Mouse (Mus musculus): ENCODE measurements around the gene Usp8.

The Usp8 gene

DNA sequence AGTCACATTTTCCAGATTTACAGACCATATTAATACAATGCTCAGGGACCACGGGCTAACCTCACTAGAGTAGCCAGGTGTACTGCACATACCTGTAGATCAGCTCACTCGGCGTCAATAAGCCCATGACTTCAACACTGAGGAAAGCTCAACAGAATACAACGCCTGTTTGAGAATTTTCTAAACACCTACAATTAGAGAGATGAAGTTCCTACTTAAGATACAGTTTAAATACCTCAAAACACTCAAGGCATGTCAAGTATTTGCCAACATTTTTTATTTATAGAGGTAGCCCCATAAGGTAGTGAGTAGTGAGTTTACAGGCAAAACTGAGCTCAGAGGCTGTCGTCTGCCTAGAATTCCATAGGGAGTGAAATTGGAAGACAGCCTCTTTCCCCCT is 36.3 kb downstream of the Usp8 start:
- DNase-seq, result no peak

DNA sequence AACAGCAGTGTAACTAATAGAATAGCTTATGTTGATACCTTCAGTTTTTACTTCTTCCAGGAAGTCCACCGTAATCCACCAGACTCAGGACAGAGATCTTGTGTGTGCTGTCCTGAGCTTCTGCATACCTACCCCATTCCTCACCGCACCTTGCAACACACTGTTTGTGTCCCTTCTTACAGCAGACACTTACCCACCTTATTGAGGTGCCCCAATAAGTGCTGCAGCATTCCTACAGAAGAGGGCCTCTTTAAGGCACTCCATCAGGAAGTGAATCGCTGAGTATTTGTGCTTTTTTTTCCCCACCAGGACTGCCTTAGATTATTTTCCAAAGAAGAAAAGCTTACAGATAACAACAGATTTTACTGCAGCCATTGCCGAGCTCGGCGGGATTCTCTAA is 48.5 kb downstream of the Usp8 start:
- no peak for DNase-seq

DNA sequence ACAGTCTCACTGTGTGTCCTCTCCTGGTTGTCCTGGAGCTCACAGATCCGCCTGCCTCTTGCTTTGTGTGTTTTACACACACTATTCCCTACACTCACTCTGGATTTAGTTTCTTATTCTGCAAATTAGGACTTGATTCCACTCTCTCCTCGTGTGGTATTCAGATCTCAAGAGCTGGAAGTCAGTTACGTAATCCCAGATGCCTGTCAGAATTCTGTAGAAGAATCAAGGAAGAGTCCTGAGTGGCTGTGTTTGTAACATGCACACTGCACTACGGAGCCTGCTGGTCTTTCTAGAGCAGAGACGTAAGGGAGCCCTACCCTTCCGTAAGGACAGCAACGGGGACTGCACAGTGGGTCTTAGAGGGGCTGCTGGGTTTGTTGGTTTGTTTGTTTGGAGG is 52.2 kb downstream of the Usp8 start:
- no peak for DNase-seq

DNA sequence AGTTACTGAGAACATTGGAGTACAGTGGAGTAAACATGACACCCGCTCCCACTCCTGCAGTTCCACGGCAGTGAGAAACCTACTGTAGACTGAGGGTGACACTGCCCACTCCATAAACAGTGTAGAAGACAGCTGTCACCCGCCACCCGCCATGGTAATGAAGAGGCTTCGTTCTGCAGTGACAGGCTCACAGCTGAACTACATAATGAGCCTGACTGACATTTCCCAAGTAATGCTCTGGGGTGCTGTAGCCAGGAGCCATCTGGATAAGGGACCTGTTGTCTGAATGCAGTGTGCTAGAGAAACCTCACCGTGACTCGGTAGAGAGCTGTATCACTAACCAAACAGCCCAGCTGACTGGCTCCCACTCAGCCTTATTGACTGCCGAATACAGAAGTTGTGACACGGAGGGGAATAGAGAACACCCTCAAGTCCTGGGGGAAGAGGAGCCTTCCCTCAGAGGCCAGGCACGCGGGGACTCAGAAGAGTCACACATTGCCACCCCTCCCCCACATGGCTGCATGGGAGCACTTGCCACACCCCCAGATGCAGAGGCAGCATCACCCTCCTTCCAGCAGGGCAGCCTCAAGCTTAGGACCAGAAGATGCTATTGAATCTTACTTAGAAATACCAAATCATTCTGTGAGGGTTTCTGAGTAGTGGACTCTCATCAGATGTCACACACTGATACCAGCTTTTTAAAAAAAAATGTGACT is 58.9 kb downstream of the Usp8 start:
- no peak for DNase-seq

- no peak for DNase-seq
These were observed 60.5 kb downstream of the Usp8 start for GRCm38 (mm10) chr2:126767599-126767998.

GRCm38 (mm10) chr2:126768194-126768593 is 61.1 kb downstream of the Usp8 start:
- DNase-seq, result no peak

- DNase-seq, result no peak
These were observed 62.5 kb downstream of the Usp8 start for GRCm38 (mm10) chr2:126769431-126770181.

- DNase-seq, result no peak
These were observed 65.1 kb downstream of the Usp8 start for GRCm38 (mm10) chr2:126772217-126772616.

DNA sequence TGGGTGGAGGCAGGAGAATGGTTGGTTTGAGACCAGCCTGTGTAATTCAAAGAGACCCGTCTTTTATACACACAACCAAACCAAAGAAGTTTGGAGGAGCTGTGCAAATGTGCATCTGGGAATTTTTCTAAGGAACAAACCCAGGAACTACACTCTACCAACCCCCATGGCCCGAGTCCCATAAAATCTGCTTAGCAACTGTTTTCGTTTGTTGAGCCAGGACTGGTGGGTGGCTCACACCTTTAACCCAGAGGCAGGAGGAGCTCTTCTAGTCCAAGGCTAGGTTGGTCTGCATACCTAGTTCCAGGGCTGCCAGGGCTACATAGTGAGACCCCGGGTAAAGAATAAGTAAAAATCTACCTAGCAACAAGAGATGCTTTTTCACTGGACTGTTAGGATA is 68.8 kb downstream of the Usp8 start:
- DNase-seq, result no peak

- no peak for DNase-seq
These were observed 69.3 kb downstream of the Usp8 start for GRCm38 (mm10) chr2:126776416-126776815.

- DNase-seq, result no peak
These were observed 71.7 kb downstream of the Usp8 start for GRCm38 (mm10) chr2:126778806-126779205.

DNA sequence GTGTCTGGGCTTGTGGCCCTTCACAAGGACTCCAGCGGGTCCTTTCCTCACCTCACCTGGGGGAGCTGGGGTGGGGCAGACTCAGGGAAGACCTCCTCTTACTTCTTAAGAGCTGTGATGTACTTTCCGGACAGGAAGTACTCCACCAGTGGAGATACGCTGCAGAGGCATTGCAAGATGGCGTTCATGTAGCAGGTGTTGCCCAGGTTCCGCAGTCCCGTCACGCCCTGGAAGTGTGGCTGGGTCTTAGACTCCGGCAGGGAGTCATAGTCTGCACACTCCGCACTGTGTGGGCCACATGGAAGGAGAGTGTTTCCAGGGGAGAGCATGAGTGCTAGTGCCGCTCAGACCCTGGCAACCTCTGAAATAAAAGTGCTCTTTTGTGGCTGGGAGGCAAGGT is 73.2 kb downstream of the Usp8 start:
- no peak for DNase-seq

- no peak for DNase-seq
These were observed 74.3 kb downstream of the Usp8 start for GRCm38 (mm10) chr2:126781478-126781877.

DNA sequence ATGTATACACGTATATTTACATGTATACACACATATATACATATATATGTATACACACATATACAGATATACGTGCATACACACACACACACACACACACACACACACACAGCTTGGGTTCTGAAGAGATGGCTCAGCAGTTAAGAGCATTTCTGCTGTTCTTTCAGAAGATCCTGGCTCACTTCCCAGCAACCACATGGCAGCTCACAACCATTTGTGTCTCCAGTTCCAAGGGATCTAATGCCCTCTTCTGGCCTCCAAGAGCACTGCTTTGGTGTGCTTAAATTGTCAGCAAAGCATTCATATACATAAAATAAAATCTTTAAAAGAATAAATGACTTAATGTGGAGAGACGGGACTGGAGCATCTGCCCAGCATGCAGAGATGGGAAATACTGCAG is 75.3 kb downstream of the Usp8 start:
- DNase-seq, result peak; percentile 70

DNA sequence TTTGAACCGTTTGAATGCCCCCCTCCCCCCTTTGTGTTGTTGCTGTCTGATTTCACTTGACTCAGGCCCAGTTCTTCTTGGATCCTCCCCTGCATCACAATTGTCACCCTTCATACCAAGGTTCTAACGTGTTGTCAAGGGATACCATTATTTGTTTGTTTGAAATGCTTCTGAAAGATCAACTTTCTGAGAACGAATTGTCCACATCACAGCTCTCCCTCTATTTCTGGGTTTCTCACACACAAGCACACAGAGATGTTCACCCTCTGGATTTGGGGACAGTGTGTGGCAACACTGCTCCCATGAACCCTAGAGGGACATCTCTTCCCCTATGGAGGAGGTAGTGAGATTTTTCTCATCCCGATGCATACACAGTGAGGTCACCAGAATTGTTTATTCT is 76.2 kb downstream of the Usp8 start, which contains the start of gene Usp50:
Gene Usp50, minus strand, starts transcription at position 101 of the 400 bp plus-strand sequence.
- DNase-seq, result no peak

DNA sequence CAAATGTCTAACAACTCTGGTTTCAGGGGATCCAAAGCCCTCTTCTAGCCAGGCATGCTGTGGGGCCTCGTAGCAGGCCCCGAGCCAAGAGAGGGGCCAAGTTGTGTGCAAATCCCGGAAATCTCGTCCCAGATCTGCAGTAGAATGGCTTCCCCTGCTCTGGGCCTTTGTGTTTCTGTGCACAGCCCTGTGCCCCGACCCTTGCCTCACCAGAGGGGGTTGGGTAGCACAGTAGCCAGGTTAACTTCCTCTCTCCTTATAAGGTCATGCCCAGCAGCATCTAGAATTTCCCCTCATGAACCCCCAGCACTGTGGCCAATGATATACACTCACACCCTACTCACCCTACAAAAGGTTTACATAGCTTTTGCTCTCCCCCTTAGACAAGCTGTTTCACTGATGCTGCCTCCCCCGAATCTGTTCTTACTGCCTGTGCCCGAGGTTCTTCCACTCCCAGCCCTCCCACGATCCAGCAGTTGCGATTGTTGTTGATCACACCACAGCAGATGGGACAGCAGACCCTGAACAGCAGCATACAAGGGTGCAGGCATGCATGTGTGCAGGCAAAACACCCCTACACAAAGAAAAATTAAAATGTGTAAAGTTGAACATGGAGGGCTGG is 80.7 kb downstream of the Usp8 start:
- DNase-seq, result no peak

GRCm38 (mm10) chr2:126792611-126793010 is 85.5 kb downstream of the Usp8 start:
- DNase-seq, result no peak

- DNase-seq, result no peak
These were observed 88.6 kb downstream of the Usp8 start for GRCm38 (mm10) chr2:126795708-126796107.

DNA sequence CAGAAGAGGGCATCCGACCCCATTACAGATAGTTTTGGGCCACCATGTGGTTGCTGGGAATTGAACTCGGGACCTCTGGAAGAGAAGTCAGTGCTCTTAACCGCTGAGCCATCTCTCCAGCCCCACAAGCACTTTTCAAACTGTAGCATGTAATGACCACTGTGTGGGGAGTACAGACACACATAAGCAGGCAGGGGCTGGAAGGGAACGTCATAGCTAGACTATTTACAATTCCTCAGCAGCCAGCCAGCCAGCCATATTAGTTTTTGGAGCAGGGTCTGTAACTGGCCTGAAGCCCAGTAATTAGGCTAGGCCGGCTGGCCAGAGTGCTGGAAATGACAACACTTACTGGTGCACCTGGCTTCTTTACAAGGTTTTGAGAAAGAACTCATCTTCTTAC is 91.3 kb downstream of the Usp8 start:
- no peak for DNase-seq

DNA sequence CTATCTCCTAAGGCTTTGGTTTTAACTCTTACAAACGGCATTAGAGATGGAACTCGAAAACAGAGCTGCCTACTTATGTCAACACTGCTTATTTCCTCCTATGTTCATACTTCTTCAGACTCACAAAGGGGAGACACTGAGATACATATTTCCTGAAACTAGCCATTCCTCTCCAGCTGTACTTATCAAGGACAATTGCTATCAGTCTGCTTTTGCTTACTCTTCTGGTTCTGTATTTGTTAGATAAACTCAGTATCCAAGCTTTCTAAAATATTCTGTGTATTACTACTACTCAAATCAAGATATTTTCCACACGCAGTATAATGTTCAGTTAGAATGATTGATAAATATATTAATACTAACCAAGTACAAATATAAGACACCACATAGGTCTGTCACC is 94.9 kb downstream of the Usp8 start:
- DNase-seq, result no peak
